Mouse (Mus musculus) E14TG2a.4 (cell line): Measurements from ENCODE around the gene Gucd1.

ENCODE experiments used
- CTCF ChIP-seq: conservative IDR thresholded peaks from 2 replicates; pipeline ENCODE4 v1.5.1; 2014; ENCODE audit warnings: low read length
- NANOG ChIP-seq: IDR thresholded peaks from 2 replicates; pipeline ENCODE4 v1.6.1; 2014; ENCODE audit warnings: borderline replicate concordance, low read length, mixed read lengths

DNA sequence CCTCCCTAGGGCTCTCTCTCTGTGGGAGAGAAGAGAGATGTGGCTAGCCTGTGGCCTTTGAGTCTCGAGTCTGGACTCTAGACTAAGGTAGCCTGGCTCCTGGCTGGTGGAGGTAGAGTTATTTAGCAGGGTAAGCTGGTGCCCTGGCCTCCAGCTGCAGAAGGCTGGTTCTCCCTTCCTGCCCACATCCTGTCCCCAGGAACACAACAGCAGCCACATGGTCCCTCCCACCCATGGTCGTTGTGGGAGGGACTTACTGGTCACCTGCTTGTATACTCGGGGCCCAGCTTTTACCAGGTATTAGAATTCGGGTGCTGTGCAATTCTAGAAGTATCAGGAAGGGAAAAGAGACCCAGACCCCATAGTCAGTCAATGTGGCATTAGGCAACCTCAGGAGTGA lies 197.5 kb downstream of the Gucd1 start:
- TF ChIP-seq CTCF (no peak), NANOG (no peak)
